Mouse (Mus musculus) spleen, adult 2 months (tissue): ENCODE results near the gene Mib2.
"Not testable (repeated sequence)": the region's sequence is repeated elsewhere in the genome, so short reads cannot be mapped to it uniquely, and the experiment has no call there.

Experiments
- CTCF ChIP-seq: fragments of 200-500 bp; IDR thresholded peaks from 2 replicates; pipeline ENCODE4 v1.5.1; 2011; ENCODE audit warnings: mild to moderate bottlenecking, inconsistent platforms; ENCODE audit not compliant: insufficient read depth, insufficient read length, insufficient replicate concordance; ENCODE audit errors: extremely low read depth
- POLR2A ChIP-seq: fragments of 200-500 bp; IDR thresholded peaks from 2 replicates; pipeline ENCODE4 v1.6.1; 2011; ENCODE audit warnings: low read depth, low read length, inconsistent platforms

DNA sequence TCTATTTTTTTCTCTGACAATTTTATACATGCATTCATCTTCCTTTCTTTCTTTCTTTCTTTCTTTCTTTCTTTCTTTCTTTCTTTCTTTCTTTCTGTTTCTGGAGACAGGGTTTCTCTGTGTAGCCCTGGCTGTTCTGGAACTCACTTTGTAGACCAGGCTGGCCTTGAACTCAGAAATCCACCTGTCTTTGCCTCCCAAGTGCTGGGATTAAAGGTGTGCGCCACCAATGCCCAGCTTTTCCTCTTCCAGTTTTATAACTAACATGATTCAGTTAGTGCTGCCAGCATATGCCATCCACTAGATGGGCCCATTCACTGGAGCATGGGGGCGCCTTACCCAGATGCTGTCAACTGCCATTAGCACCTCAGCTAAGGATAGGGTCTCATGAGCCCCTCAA is 23.7 kb downstream of the Mib2 start, which contains the start of gene Gm10563:
- not testable (repeated sequence) for TF ChIP-seq POLR2A, CTCF
